ENCODE assay signal across 8 mouse cellular contexts in the genomic region with DNA sequence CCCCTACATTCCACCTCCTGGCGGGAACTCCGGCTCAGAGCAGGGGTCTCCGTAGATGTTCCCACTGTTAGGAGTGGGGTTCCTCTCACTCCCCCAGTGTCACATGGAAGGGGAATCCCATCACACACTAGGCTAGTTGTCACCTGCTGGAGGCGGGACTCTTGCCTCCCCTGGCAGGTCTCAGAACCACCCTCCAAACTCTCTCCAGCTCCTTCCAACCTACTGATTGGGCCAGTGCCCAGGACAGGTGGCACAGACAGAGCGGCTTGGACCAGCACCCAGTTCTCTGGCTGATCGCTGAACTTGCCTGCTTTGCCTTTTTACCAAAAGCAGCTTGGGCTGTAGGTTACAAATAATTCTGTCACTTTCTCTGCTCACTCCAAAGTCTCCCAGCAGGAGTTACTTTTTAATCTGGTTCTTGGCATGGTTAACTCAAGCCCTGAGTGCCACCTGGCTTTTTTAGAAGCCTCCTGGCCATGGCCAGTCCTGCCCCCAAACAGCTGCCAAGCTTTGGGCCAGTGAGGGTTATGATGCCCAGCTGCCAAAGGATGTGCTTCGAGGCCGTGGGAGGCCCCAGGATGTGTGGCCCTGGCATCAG. TPM values are rescaled to one million over a fixed set of nuclear protein-coding genes. Genes with fewer than 3 reads are reported as not detected.
DNase-seq lines count a peak whose midpoint lies in the region; ATAC-seq lines count a peak whose summit lies in the region.

No protein-coding gene starts in this region.

- no peak; the same call in 1 of the 2 replicates for ATAC-seq in heart, embryonic 11.5 days (replicated peaks; ENCODE audit: insufficient number of reproducible peaks, low FRiP score, low TSS enrichment)
- ATAC-seq in heart, embryonic 15.5 days (replicated peaks; ENCODE audit: insufficient number of reproducible peaks, insufficient read depth, low FRiP score, low read depth): peak; percentile 20; the same call in 1 of the 2 replicates

- no peak overlapping the region for H3K27ac ChIP-seq in heart, embryonic 11.5 days (ENCODE audit: low read depth, low read length)
- no peak overlapping the region for H3K27ac ChIP-seq in heart, embryonic 15.5 days
- peak overlapping the region; percentile 93 for H3K27ac ChIP-seq in midbrain, embryonic 10.5 days (replicated peaks)

- 27% methylated on average over 8 of the region's 8 CpGs for WGBS in heart, embryonic 11.5 days (ENCODE audit: insufficient replicate concordance)
- 32% methylated on average over 8 of the region's 8 CpGs for WGBS in heart, embryonic 15.5 days
- WGBS in midbrain, embryonic 10.5 days: 20% methylated on average over 8 of the region's 8 CpGs

- H3K4me2 ChIP-seq in heart, embryonic 11.5 days: peak overlapping the region; percentile 85
- H3K4me2 ChIP-seq in heart, embryonic 15.5 days: peak overlapping the region; percentile 78

- no peak for DNase-seq in heart, adult 9 months (ENCODE audit: low spot score in 2 of 2)
- DNase-seq in cerebellum, adult 11 months: peak; percentile 94
- peak; percentile 87 to 93 for DNase-seq in kidney, postnatal 36 days
- DNase-seq in midbrain, embryonic 10.5 days (ENCODE audit: low spot score): no peak
- no peak for DNase-seq in urinary bladder, postnatal 14 days (ENCODE audit: low spot score)
- no peak for DNase-seq in adipocyte (ENCODE audit: low spot score)

- peaks cover 13% of the 10 kb centered on the region for H3K27me3 ChIP-seq in heart, embryonic 11.5 days (ENCODE audit: control insufficient read depth, insufficient read depth, low read length)
- H3K27me3 ChIP-seq in heart, embryonic 15.5 days: peaks cover 39% of the 10 kb centered on the region
- H3K27me3 ChIP-seq in midbrain, embryonic 10.5 days (ENCODE audit: low read depth, poor library complexity, severe bottlenecking): peaks cover 8% of the 10 kb centered on the region; the same call in 1 of the 2 replicates

- peaks cover 16% of the 10 kb centered on the region for H3K4me1 ChIP-seq in heart, embryonic 11.5 days (ENCODE audit: control insufficient read depth, insufficient read depth, low read length)
- peaks cover 27% of the 10 kb centered on the region for H3K4me1 ChIP-seq in heart, embryonic 15.5 days (replicated peaks)
- peaks cover 76% of the 10 kb centered on the region for H3K4me1 ChIP-seq in midbrain, embryonic 10.5 days

- peak overlapping the region; percentile 72 for H3K9ac ChIP-seq in heart, embryonic 11.5 days (ENCODE audit: low read depth, low read length)
- peak overlapping the region; percentile 34 for H3K9ac ChIP-seq in heart, embryonic 15.5 days

- peak overlapping the region; percentile 60 for H3K4me3 ChIP-seq in heart, embryonic 11.5 days (ENCODE audit: low read depth, low read length)
- peak overlapping the region; percentile 56 for H3K4me3 ChIP-seq in heart, embryonic 15.5 days
- H3K4me3 ChIP-seq in midbrain, embryonic 10.5 days: peak overlapping the region; percentile 70

- H3K9me3 ChIP-seq in heart, embryonic 11.5 days (replicated peaks; ENCODE audit: control insufficient read depth, low read length): no peaks in the 10 kb centered on the region
- H3K9me3 ChIP-seq in heart, embryonic 15.5 days (replicated peaks): no peaks in the 10 kb centered on the region
- H3K9me3 ChIP-seq in midbrain, embryonic 10.5 days (replicated peaks): no peaks in the 10 kb centered on the region

- H3K36me3 ChIP-seq in heart, embryonic 11.5 days (ENCODE audit: control insufficient read depth, insufficient read depth, low read length): no peaks in the 10 kb centered on the region
- no peaks in the 10 kb centered on the region for H3K36me3 ChIP-seq in heart, embryonic 15.5 days
- H3K36me3 ChIP-seq in midbrain, embryonic 10.5 days: no peaks in the 10 kb centered on the region

RNA-seq across cellular contexts. Expression of gene Mcf2l, which starts 0.7 kb away (rescaled TPM):
- polyA plus RNA-seq in heart, embryonic 11.5 days (2014; fragmentation: Nextera tagmentation; extraction: Ambion mirVana): 8.8 and 11.3 TPM in 2 replicates
- polyA plus RNA-seq in heart, embryonic 15.5 days (2015; fragmentation: Nextera tagmentation; extraction: Ambion mirVana): 9.0 and 9.9 TPM in 2 replicates
- polyA plus RNA-seq in midbrain, embryonic 10.5 days (2016; fragmentation: Nextera tagmentation; extraction: Ambion mirVana): 26.4 and 42.7 TPM in 2 replicates

Comparison
In these comparisons a context has a peak if more than half of its experiments do, and no peak if none do; other contexts are left out.
1. DNase-seq: peak in cerebellum, adult 11 months (single experiment) and kidney, postnatal 36 days (2 of 2); none in heart, adult 9 months (0 of 2), midbrain, embryonic 10.5 days (single experiment), urinary bladder, postnatal 14 days (single experiment) and adipocyte (single experiment).
2. Peak in every context shown above with its lines, with median percentiles within 50 percentile points of each other: H3K4me3 ChIP-seq.